8 mouse cellular contexts compared by ENCODE assay signal in the genomic region with DNA sequence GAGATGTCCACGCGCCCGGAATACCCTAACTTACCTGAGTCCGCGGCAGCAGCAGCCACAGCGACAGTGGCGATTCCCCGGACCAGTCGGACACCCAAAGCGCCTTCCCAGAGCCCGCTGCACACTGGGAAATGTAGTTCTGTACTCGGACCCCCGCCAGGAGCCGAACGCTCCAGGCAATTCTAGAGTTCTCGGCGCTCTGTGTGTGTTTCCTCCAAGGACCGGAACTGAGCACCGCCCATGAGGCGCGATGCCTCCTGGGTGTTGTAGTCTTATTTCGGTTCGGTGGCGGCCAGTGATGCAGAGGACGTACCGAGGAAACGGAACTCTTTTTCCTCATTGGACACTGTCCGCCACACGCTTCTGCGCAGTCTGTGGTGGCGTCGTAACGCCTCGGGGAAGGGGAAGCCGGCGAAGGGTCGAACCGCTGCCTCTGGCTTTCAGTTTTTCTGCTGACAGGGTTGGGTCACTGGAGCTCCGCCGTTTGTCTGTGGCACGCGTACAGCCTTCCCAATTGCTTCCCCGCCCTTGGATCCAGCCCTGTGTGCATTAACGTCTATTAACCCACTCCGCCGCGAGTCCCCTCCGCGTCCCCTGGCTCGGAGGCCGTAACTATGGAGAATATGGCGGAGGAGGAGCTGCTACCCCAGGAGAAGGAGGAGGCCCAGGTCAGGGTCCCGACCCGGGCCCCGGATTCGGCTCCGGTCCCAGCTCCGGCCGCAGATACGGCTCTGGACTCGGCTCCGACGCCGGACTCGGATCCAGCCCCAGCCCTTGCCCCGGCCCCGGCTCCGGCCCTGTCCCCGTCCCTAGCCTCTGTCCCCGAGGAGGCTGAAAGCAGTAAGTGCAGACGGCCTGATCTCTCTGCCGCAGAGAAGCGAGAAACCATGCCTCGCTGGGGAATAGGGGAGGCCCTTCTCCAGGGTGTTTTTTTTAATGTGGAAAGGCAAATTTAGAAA. TPM values are rescaled to one million over a fixed set of nuclear protein-coding genes. Genes with fewer than 3 reads are reported as not detected.
DNase-seq lines count a peak whose midpoint lies in the region; ATAC-seq and TF ChIP-seq lines count a peak whose summit lies in the region.

Swt1 (minus strand) TSS at position 193 of the 959 bp plus-strand sequence.
Trmt1l (plus strand) TSS at position 280 of the 959 bp plus-strand sequence.

- H3K36me3 ChIP-seq in hindbrain, embryonic 10.5 days, result peaks cover 4% of the 10 kb centered on the region
- H3K36me3 ChIP-seq in lung, postnatal 0 days (ENCODE audit: insufficient read depth, low read length), result no peaks in the 10 kb centered on the region

- H3K4me1 ChIP-seq in hindbrain, embryonic 10.5 days (replicated peaks), result peaks cover 19% of the 10 kb centered on the region
- H3K4me1 ChIP-seq in lung, postnatal 0 days (ENCODE audit: insufficient read depth, low read depth, low read length), result peaks cover 3% of the 10 kb centered on the region

- peak within 1 kb of the TSS; percentile 93 for H3K4me3 ChIP-seq in hindbrain, embryonic 10.5 days
- peak within 1 kb of the TSS; percentile 96 for H3K4me3 ChIP-seq in lung, postnatal 0 days (ENCODE audit: low read depth, low read length)

- DNase-seq in MN1 (ENCODE audit: low spot score), result peak; percentile 99
- DNase-seq in cerebellum, adult 9-10 months, result peak; percentile 99
- peak; percentile 97 for DNase-seq in hindbrain, embryonic 10.5 days (ENCODE audit: low spot score)
- peak; percentile 99 for DNase-seq in layer of hippocampus, adult 9-11 months
- peak; percentile 100 for DNase-seq in lung, postnatal 0 days (ENCODE audit: low spot score)
- DNase-seq in ovary, postnatal 14 days (ENCODE audit: low spot score), result peak; percentile 93
- peak; percentile 94 for DNase-seq in thymus, postnatal 14 days

- peak within 1 kb of the TSS; percentile 95 for H3K9ac ChIP-seq in lung, postnatal 0 days (replicated peaks; ENCODE audit: low read depth)

- no peaks in the 10 kb centered on the region for H3K27me3 ChIP-seq in hindbrain, embryonic 10.5 days (ENCODE audit: insufficient read depth, poor library complexity, severe bottlenecking)
- no peaks in the 10 kb centered on the region for H3K27me3 ChIP-seq in lung, postnatal 0 days (replicated peaks; ENCODE audit: insufficient read depth, low read length)

- H3K27ac ChIP-seq in hindbrain, embryonic 10.5 days, result peak within 1 kb of the TSS; percentile 97
- H3K27ac ChIP-seq in lung, postnatal 0 days (ENCODE audit: low read length), result peak within 1 kb of the TSS; percentile 98

- under 1% methylated on average over 74 of the region's 74 CpGs for WGBS in hindbrain, embryonic 10.5 days
- 3% methylated on average over 73 of the region's 74 CpGs for WGBS in lung, postnatal 0 days

- TF ChIP-seq CTCF in lung, postnatal 0 days (IDR thresholded peaks at IDR 0.05), result no peak

- peak within 1 kb of the TSS; percentile 64 for H3K4me2 ChIP-seq in lung, postnatal 0 days (replicated peaks; ENCODE audit: low read depth, low read length)

- peak; percentile 97 for ATAC-seq in frontal cortex, adult (ENCODE audit: low TSS enrichment)
- peak; percentile 98 for ATAC-seq in lung, postnatal 0 days

- TF ChIP-seq EP300 in lung, postnatal 0 days (IDR thresholded peaks at IDR 0.05), result no peak

- H3K9me3 ChIP-seq in hindbrain, embryonic 10.5 days, result no peaks in the 10 kb centered on the region
- no peaks in the 10 kb centered on the region for H3K9me3 ChIP-seq in lung, postnatal 0 days (ENCODE audit: low read length)

RNA-seq across cellular contexts. Expression of gene Swt1, which starts in this region (rescaled TPM):
- polyA plus RNA-seq in hindbrain, embryonic 10.5 days (2016; fragmentation: Nextera tagmentation; extraction: Ambion mirVana), result 17.7 and 22.1 TPM in 2 replicates
- 75.3 and 92.6 TPM in 2 replicates for polyA plus RNA-seq in lung, postnatal 0 days (2015; fragmentation: Nextera tagmentation; extraction: Ambion mirVana)

RNA-seq across cellular contexts. Expression of gene Trmt1l, which starts in this region (rescaled TPM):
- 54.9 and 55.4 TPM in 2 replicates for polyA plus RNA-seq in hindbrain, embryonic 10.5 days (2016; fragmentation: Nextera tagmentation; extraction: Ambion mirVana)
- polyA plus RNA-seq in lung, postnatal 0 days (2015; fragmentation: Nextera tagmentation; extraction: Ambion mirVana), result 19.8 and 24.1 TPM in 2 replicates

Comparison
In these comparisons a context has a peak if more than half of its experiments do, and no peak if none do; other contexts are left out.
1. Peak in every context shown above with its lines: DNase-seq, ATAC-seq, H3K4me3 ChIP-seq and H3K27ac ChIP-seq.